Mouse (Mus musculus): ENCODE data around the gene Arhgef40. TPM values are rescaled to one million over a fixed set of nuclear protein-coding genes. Genes with fewer than 3 reads are reported as not detected.

Gene Arhgef40
- polyA plus RNA-seq, 1 experiment from 2014 or later = 64.4 TPM

GRCm38 (mm10) chr14:52005616-52006015 lies 21.1 kb downstream of the Arhgef40 start:
- Histone ChIP-seq H3K36me3 (peaks cover 52% of the 10 kb centered on the region), H3K27me3 (replicated peaks) (no peaks in the 10 kb centered on the region), H3K4me3 (replicated peaks) (no peak overlapping the region), H3K27ac (no peak overlapping the region), H3K9ac (no peak overlapping the region), H3K4me1 (replicated peaks) (peaks cover 15% of the 10 kb centered on the region), H3K4me2 (replicated peaks) (no peak overlapping the region), H3K9me3 (no peaks in the 10 kb centered on the region)
- ATAC-seq = no peak
- 73% methylated on average over 6 of the region's 6 CpGs for WGBS

GRCm38 (mm10) chr14:52006241-52006640 lies 21.7 kb downstream of the Arhgef40 start:
- no peak for ATAC-seq
- no peaks in the 10 kb centered on the region for H3K27me3 ChIP-seq (replicated peaks)
- H3K4me2 ChIP-seq (replicated peaks) = no peak overlapping the region
- no peak overlapping the region for H3K4me3 ChIP-seq (replicated peaks)
- H3K27ac ChIP-seq = no peak overlapping the region
- WGBS = 68% methylated on average over 8 of the region's 8 CpGs
- peaks cover 18% of the 10 kb centered on the region for H3K4me1 ChIP-seq (replicated peaks)
- no peak overlapping the region for H3K9ac ChIP-seq
- no peaks in the 10 kb centered on the region for H3K9me3 ChIP-seq
- H3K36me3 ChIP-seq = peaks cover 52% of the 10 kb centered on the region

GRCm38 (mm10) chr14:52006771-52007170 lies 22.3 kb downstream of the Arhgef40 start:
- H3K9me3 ChIP-seq = no peaks in the 10 kb centered on the region
- WGBS = 94% methylated on average over 23 of the region's 23 CpGs
- ATAC-seq = no peak
- H3K4me2 ChIP-seq (replicated peaks) = no peak overlapping the region
- peaks cover 22% of the 10 kb centered on the region for H3K4me1 ChIP-seq (replicated peaks)
- no peak overlapping the region for H3K4me3 ChIP-seq (replicated peaks)
- no peaks in the 10 kb centered on the region for H3K27me3 ChIP-seq (replicated peaks)
- no peak overlapping the region for H3K9ac ChIP-seq
- H3K36me3 ChIP-seq = peaks cover 52% of the 10 kb centered on the region
- no peak overlapping the region for H3K27ac ChIP-seq

DNA sequence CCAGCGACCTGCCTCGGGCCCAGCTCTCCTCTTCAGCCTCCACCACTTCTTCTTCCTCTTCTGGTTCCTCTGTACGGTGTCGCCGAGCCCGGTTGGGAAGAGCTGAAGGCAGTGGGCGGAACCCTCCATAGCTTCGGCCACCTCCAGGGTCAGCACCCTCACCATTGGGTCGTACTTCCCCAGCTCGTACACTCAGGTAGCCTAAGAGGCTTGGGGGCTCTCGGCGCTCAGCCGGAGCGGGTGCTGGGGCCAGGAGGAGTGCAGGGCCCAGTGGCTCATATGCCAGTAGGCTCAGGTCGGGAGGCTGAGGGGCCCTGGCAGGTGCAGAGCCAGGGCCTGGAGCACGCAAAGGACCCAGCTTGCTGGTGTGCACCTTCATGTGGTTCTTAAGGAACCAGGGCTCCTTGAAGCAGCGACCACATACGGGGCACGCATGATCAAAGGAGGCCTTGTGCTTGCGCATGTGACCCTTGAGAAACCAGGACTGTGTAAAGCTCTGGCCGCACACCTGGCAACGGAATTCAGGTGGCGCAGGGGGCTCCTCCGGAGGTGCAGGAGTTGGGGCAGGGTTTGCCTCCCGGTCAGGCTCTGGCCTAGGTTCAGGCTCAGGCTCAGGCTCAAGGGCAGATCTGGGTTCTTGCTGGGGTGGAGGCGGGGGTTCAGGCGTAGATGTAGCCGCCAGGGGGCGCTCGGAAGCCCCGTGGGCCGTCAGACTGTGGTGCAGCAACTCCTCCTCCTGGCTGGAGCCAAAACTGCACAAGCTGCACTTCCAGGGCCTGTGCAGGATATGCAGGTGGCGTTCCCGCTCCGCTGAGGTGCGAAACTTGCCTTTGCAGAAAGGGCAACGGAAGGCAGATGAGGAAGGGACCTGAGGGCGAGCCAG lies 24.0 kb downstream of the Arhgef40 start:
- WGBS = 58% methylated on average over 38 of the region's 38 CpGs
- H3K9me3 ChIP-seq = no peaks in the 10 kb centered on the region
- no peak overlapping the region; the same call in 1 of the 2 replicates for H3K9ac ChIP-seq
- no peak overlapping the region for H3K4me3 ChIP-seq (replicated peaks)
- H3K4me2 ChIP-seq (replicated peaks) = no peak overlapping the region; the same call in 1 of the 2 replicates
- H3K27me3 ChIP-seq (replicated peaks) = no peaks in the 10 kb centered on the region
- peaks cover 22% of the 10 kb centered on the region for H3K4me1 ChIP-seq (replicated peaks)
- H3K27ac ChIP-seq = no peak overlapping the region
- peak; percentile 79 for ATAC-seq
- H3K36me3 ChIP-seq = peaks cover 39% of the 10 kb centered on the region

DNA sequence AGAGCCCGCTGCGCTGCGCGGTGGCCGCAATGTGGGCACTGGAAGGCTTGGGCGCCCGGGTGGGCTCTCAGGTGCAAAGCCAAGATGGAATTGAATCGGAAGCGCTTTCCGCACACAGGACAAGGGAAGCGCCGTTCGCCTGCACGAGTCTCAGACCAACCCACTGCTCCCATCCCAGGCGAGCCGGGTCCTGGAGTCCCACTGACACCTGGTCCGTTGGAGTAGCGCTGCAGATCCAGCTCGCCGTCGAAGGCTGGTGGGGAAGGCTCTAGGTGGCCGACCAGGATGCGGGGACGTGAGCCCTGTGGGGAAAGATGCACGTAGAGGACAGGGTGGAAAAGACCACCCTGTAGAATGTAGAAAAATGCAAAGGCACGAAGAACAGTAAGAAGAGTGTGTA lies 24.8 kb downstream of the Arhgef40 start:
- Histone ChIP-seq H3K4me2 (replicated peaks) (no peak overlapping the region; the same call in 1 of the 2 replicates), H3K9ac (no peak overlapping the region), H3K4me1 (replicated peaks) (peaks cover 22% of the 10 kb centered on the region), H3K36me3 (peaks cover 35% of the 10 kb centered on the region), H3K9me3 (no peaks in the 10 kb centered on the region), H3K4me3 (replicated peaks) (no peak overlapping the region), H3K27ac (no peak overlapping the region), H3K27me3 (replicated peaks) (no peaks in the 10 kb centered on the region)
- ATAC-seq = no peak
- 66% methylated on average over 26 of the region's 26 CpGs for WGBS

- Histone ChIP-seq H3K9me3 (no peaks in the 10 kb centered on the region), H3K9ac (no peak overlapping the region), H3K4me1 (replicated peaks) (peaks cover 22% of the 10 kb centered on the region), H3K27ac (no peak overlapping the region), H3K36me3 (peaks cover 31% of the 10 kb centered on the region), H3K4me3 (replicated peaks) (no peak overlapping the region), H3K27me3 (replicated peaks) (no peaks in the 10 kb centered on the region), H3K4me2 (replicated peaks) (no peak overlapping the region)
- 73% methylated on average over 6 of the region's 6 CpGs for WGBS
- no peak for ATAC-seq
Measured at GRCm38 (mm10) chr14:52009841-52010240, 25.3 kb downstream of the Arhgef40 start.

- Histone ChIP-seq H3K27ac (peak overlapping the region; percentile 44; the same call in 1 of the 2 replicates), H3K27me3 (replicated peaks) (no peaks in the 10 kb centered on the region), H3K4me3 (replicated peaks) (no peak overlapping the region), H3K4me1 (replicated peaks) (peaks cover 28% of the 10 kb centered on the region), H3K36me3 (peaks cover 27% of the 10 kb centered on the region), H3K4me2 (replicated peaks) (peak overlapping the region; percentile 55), H3K9me3 (no peaks in the 10 kb centered on the region), H3K9ac (peak overlapping the region; percentile 34)
- peak; percentile 24 for ATAC-seq
- WGBS = 10% methylated on average over 9 of the region's 9 CpGs
Measured at GRCm38 (mm10) chr14:52010446-52011111, 26.1 kb downstream of the Arhgef40 start.

DNA sequence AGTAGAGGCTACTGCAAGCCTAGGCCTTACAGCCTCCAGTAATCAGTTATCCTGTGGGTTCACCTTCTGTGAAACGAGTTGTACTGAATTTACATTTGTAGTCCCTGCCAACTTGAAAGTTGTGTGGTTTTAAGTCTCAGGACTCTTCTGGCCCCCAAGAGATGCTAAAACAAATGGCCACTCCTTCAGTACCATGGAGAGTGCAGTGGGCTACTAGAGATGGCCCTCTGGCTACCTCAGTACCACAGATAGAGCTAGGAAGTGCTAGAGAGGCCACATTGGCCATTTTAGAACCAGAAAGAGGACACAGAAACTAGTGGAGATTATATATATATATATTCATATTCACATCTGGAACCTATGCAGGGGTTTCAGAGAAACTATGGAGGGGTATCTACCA lies 27.2 kb downstream of the Arhgef40 start:
- no peak overlapping the region for H3K4me3 ChIP-seq (replicated peaks)
- no peak overlapping the region for H3K27ac ChIP-seq
- no peak for ATAC-seq
- no peaks in the 10 kb centered on the region for H3K9me3 ChIP-seq
- H3K27me3 ChIP-seq (replicated peaks) = no peaks in the 10 kb centered on the region
- 85% methylated on average over 1 of the region's 1 CpGs for WGBS
- peaks cover 19% of the 10 kb centered on the region for H3K36me3 ChIP-seq
- H3K4me2 ChIP-seq (replicated peaks) = no peak overlapping the region
- no peak overlapping the region for H3K9ac ChIP-seq
- peaks cover 38% of the 10 kb centered on the region for H3K4me1 ChIP-seq (replicated peaks)

- Histone ChIP-seq H3K9me3 (no peaks in the 10 kb centered on the region), H3K4me1 (replicated peaks) (peaks cover 39% of the 10 kb centered on the region), H3K27me3 (replicated peaks) (no peaks in the 10 kb centered on the region), H3K4me2 (replicated peaks) (no peak overlapping the region), H3K27ac (no peak overlapping the region), H3K9ac (no peak overlapping the region), H3K4me3 (replicated peaks) (no peak overlapping the region), H3K36me3 (peaks cover 15% of the 10 kb centered on the region)
- WGBS = 70% methylated on average over 4 of the region's 4 CpGs
- no peak for ATAC-seq
Measured at GRCm38 (mm10) chr14:52012085-52012484, 27.6 kb downstream of the Arhgef40 start.

DNA sequence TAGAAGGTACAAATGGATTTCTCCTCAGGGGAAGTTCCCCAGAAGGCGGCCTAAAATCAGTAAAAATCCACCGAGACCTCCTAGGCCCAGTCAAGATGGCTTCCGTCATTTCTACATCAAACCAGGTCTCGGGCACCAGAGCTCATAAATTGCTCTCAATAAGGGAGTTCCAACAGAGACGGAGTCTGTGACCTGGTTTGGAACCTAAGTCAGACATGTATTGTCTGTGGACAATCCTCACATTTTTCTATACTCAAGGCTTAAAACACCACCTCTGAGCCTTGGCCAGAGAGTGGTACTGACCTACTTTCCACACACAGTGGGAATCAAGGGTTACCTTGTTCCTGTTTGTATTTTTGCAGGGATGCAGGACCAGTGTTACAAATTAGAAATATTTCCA lies 28.0 kb downstream of the Arhgef40 start:
- H3K27ac ChIP-seq = no peak overlapping the region
- 74% methylated on average over 5 of the region's 5 CpGs for WGBS
- H3K4me2 ChIP-seq (replicated peaks) = 0 out of 2 replicates have a peak overlapping the region, but pooled peaks have one; percentile 74
- no peak overlapping the region for H3K4me3 ChIP-seq (replicated peaks)
- peaks cover 39% of the 10 kb centered on the region for H3K4me1 ChIP-seq (replicated peaks)
- H3K27me3 ChIP-seq (replicated peaks) = no peaks in the 10 kb centered on the region
- H3K36me3 ChIP-seq = peaks cover 13% of the 10 kb centered on the region
- no peaks in the 10 kb centered on the region for H3K9me3 ChIP-seq
- ATAC-seq = no peak
- H3K9ac ChIP-seq = no peak overlapping the region

DNA sequence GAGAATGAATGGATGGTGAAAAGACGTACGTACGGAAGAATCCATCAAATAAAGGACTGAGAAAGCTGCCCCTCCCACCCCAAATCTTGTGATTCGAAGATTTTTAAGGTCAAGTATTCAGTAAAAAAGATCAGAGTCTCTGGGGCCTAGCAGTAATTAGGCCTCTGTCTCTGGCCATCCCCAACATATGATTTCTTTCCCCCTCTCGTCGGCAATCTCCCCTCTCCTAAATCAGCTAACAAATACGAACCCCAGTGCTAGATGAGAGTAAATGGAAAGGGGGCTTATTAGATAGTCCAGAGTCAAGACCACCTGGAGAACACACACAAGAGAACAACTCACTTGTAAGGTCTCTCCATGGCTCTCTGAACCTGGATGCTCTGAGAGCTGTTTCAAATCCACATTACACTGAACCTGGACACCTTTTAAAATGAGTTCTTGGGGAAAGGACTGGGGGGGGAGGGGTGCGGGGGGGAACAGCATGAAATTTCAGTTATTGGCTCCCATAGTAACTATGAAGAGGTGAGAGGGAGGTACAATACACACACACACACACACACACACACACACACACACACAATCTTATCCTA lies 28.6 kb downstream of the Arhgef40 start:
- peak overlapping the region; percentile 69 for H3K4me3 ChIP-seq (replicated peaks)
- H3K4me1 ChIP-seq (replicated peaks) = peaks cover 39% of the 10 kb centered on the region
- H3K27ac ChIP-seq = no peak overlapping the region
- 56% methylated on average over 8 of the region's 8 CpGs for WGBS
- no peak for ATAC-seq
- peak overlapping the region; percentile 74 for H3K4me2 ChIP-seq (replicated peaks)
- H3K36me3 ChIP-seq = peaks cover 12% of the 10 kb centered on the region
- H3K27me3 ChIP-seq (replicated peaks) = no peaks in the 10 kb centered on the region
- no peaks in the 10 kb centered on the region for H3K9me3 ChIP-seq
- H3K9ac ChIP-seq = peak overlapping the region; percentile 75; the same call in 1 of the 2 replicates

- H3K36me3 ChIP-seq = peaks cover 6% of the 10 kb centered on the region; the same call in 1 of the 2 replicates
- no peaks in the 10 kb centered on the region for H3K9me3 ChIP-seq
- H3K4me1 ChIP-seq (replicated peaks) = peaks cover 40% of the 10 kb centered on the region
- ATAC-seq = peak; percentile 5; the same call in 1 of the 2 replicates
- H3K27ac ChIP-seq = peak overlapping the region; percentile 93
- peak overlapping the region; percentile 74 for H3K4me2 ChIP-seq (replicated peaks)
- H3K4me3 ChIP-seq (replicated peaks) = peak overlapping the region; percentile 69
- peak overlapping the region; percentile 75 for H3K9ac ChIP-seq
- 2% methylated on average over 21 of the region's 24 CpGs for WGBS
- no peaks in the 10 kb centered on the region for H3K27me3 ChIP-seq (replicated peaks)
Measured at GRCm38 (mm10) chr14:52013771-52014219, 29.3 kb downstream of the Arhgef40 start.
